Mouse (Mus musculus): Measurements from ENCODE around the gene Trmt44. TPM values are rescaled to one million over a fixed set of nuclear protein-coding genes. Genes with fewer than 3 reads are reported as not detected.

Gene Trmt44
- 8.4 and 9.4 TPM in 2 replicates for polyA plus RNA-seq (2016; fragmentation: Nextera tagmentation; extraction: Ambion mirVana)

DNA sequence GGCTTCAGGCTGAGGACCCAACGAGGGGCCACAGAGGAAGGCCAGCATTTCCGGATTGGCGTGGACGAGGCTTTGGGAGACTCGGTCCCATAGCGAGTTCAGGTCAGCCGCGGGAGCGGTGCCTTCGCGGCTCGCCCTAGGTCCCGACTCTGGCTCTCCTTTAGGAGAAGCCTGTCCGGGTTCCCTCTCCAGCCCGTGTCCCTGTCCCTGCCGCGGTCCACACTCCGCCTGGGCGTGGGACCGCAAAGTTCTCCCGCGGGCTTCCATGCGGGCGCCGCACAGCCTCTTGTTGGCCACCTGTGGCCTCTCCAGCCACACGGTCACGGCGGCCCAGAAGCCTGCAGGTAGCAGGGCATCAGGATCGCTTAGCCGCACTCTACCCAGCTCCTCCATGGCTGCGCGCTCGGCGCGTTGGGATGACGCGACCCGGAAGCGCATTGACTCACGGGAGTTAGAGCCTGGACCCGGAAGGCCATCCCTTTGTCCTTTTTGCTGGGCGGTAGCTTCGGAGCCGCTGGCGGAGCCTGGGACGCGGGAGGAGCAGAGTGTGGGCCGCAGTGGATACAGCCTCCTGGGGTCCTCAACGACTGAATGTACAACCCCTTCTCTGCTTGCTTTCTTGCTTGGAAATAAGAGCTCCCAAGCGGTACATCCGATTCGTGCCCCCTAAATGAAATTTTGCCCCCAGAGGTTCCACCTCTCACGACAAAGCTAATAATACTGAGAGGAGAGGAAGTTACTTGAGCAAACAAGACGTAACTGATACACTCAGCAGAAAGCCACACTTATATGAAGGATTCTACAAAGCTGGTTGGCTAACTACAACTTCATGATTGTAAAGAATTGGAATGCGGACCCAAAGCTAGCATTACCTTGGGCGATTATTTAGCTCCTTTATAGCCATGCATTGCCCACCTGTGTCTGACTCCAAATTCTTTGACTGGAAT lies at the start of gene Trmt44:
Gene Trmt44, minus strand, starts transcription at position 418 of the 947 bp plus-strand sequence.
- Histone ChIP-seq H3K4me1 (peaks cover 11% of the 10 kb centered on the region), H3K27me3 (no peaks in the 10 kb centered on the region), H3K36me3 (peaks cover 32% of the 10 kb centered on the region), H3K4me3 (peak within 1 kb of the TSS; percentile 93), H3K9me3 (replicated peaks) (no peaks in the 10 kb centered on the region), H3K27ac (peak within 1 kb of the TSS; percentile 88), H3K4me2 (replicated peaks) (peak within 1 kb of the TSS; percentile 81), H3K9ac (peak within 1 kb of the TSS; percentile 85)
- WGBS = 3% methylated on average over 56 of the region's 56 CpGs
- ATAC-seq (ENCODE audit: low FRiP score) = peak; percentile 97

GRCm38 (mm10) chr5:35623831-35624230 lies 49.0 kb upstream of the Trmt44 start:
- Histone ChIP-seq H3K9me3 (replicated peaks) (no peaks in the 10 kb centered on the region), H3K27ac (no peak overlapping the region), H3K9ac (no peak overlapping the region), H3K36me3 (no peaks in the 10 kb centered on the region), H3K4me3 (no peak overlapping the region), H3K4me2 (replicated peaks) (no peak overlapping the region), H3K4me1 (peaks cover 8% of the 10 kb centered on the region), H3K27me3 (no peaks in the 10 kb centered on the region)
- no peak for ATAC-seq (ENCODE audit: low FRiP score)

- no peaks in the 10 kb centered on the region for H3K36me3 ChIP-seq
- no peak overlapping the region for H3K4me3 ChIP-seq
- no peaks in the 10 kb centered on the region for H3K27me3 ChIP-seq
- 39% methylated on average over 4 of the region's 4 CpGs for WGBS
- ATAC-seq (ENCODE audit: low FRiP score) = no peak
- no peak overlapping the region for H3K9ac ChIP-seq
- H3K27ac ChIP-seq = no peak overlapping the region
- no peaks in the 10 kb centered on the region for H3K9me3 ChIP-seq (replicated peaks)
- no peak overlapping the region for H3K4me2 ChIP-seq (replicated peaks)
- peaks cover 16% of the 10 kb centered on the region for H3K4me1 ChIP-seq
Observed at GRCm38 (mm10) chr5:35621114-35621513, 46.2 kb upstream of the Trmt44 start.

DNA sequence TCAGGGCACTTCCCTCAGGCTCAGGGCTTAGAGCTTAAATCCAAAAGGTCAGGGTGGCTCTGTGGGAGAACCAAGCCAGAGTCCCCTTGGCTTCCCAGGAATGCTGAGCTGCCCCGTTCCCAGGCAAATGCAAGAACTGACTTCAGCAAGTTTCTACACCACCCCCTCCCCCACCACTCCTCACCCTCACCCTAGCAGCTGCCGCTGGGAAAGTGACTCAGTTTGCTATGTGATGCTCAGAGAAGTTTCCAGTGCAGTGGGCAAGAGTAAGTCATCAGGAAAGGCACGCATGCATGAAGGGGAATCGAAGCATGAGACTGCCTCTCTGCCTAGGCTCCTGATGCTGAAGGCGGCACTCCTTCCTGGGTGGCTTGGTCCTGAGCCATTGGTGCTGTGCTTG lies 42.1 kb upstream of the Trmt44 start:
- Histone ChIP-seq H3K4me2 (replicated peaks) (no peak overlapping the region), H3K27ac (0 out of 2 replicates have a peak overlapping the region, but pooled peaks have one; percentile 18), H3K4me3 (no peak overlapping the region), H3K9me3 (replicated peaks) (no peaks in the 10 kb centered on the region), H3K36me3 (no peaks in the 10 kb centered on the region), H3K4me1 (peaks cover 16% of the 10 kb centered on the region), H3K9ac (no peak overlapping the region), H3K27me3 (no peaks in the 10 kb centered on the region)
- WGBS = 49% methylated on average over 5 of the region's 5 CpGs
- ATAC-seq (ENCODE audit: low FRiP score) = no peak

DNA sequence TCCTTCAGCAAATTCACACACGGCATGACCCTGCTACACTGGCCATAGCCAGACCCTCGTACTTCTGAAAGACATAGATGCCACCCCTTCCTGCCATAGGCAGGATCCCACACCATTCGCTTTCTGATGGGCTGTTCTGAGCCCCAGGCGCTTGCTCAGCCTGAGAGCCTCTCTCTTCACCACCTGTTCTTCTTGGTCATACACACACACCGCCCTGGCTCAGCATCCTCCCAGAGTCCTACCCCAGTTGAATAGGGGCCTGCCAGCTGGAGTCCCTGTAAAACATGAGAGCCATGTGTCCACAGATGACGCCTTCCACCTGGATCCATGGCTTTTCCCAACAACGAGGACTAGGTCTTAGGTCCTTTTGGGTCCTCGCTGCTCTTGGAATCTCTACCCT lies 37.9 kb upstream of the Trmt44 start:
- Histone ChIP-seq H3K9ac (no peak overlapping the region), H3K9me3 (replicated peaks) (no peaks in the 10 kb centered on the region), H3K27ac (no peak overlapping the region), H3K4me1 (peaks cover 30% of the 10 kb centered on the region), H3K4me3 (no peak overlapping the region), H3K27me3 (no peaks in the 10 kb centered on the region), H3K36me3 (no peaks in the 10 kb centered on the region; the same call in 1 of the 2 replicates), H3K4me2 (replicated peaks) (no peak overlapping the region)
- WGBS = 89% methylated on average over 8 of the region's 8 CpGs
- no peak for ATAC-seq (ENCODE audit: low FRiP score)

- H3K9me3 ChIP-seq (replicated peaks) = no peaks in the 10 kb centered on the region
- no peak overlapping the region for H3K9ac ChIP-seq
- peaks cover 31% of the 10 kb centered on the region for H3K4me1 ChIP-seq
- no peak overlapping the region for H3K4me2 ChIP-seq (replicated peaks)
- no peaks in the 10 kb centered on the region; the same call in 1 of the 2 replicates for H3K36me3 ChIP-seq
- H3K27me3 ChIP-seq = no peaks in the 10 kb centered on the region
- no peak for ATAC-seq (ENCODE audit: low FRiP score)
- no peak overlapping the region for H3K27ac ChIP-seq
- no peak overlapping the region for H3K4me3 ChIP-seq
- 88% methylated on average over 11 of the region's 11 CpGs for WGBS
Observed at GRCm38 (mm10) chr5:35611900-35612299, 37.0 kb upstream of the Trmt44 start.

DNA sequence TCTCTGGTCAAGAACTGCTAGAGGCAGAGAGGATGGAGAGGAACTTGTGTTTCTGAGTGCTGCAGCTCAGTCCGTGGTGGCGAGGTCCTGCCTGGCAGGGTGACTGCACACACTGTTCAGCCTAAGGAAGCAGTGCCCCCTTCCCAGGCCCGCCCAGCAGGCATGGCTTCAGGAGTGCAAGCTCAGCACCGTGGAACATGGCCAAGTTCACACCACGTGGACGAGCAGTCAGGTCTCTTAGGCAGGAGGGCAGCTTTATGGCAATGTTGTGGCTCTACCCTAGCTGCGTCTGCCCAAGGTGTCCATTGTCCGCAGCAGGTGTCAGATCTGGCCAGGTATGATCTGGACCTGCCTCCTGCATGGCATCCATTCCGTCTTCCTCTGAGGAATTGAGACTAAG lies 36.3 kb upstream of the Trmt44 start:
- Histone ChIP-seq H3K4me2 (replicated peaks) (no peak overlapping the region), H3K27ac (no peak overlapping the region), H3K9me3 (replicated peaks) (no peaks in the 10 kb centered on the region), H3K36me3 (no peaks in the 10 kb centered on the region; the same call in 1 of the 2 replicates), H3K9ac (no peak overlapping the region), H3K4me3 (no peak overlapping the region), H3K27me3 (no peaks in the 10 kb centered on the region), H3K4me1 (peaks cover 26% of the 10 kb centered on the region)
- ATAC-seq (ENCODE audit: low FRiP score) = no peak
- 91% methylated on average over 9 of the region's 9 CpGs for WGBS

- peaks cover 26% of the 10 kb centered on the region for H3K4me1 ChIP-seq
- peaks cover 4% of the 10 kb centered on the region; the same call in 1 of the 2 replicates for H3K36me3 ChIP-seq
- no peaks in the 10 kb centered on the region for H3K9me3 ChIP-seq (replicated peaks)
- no peak overlapping the region for H3K27ac ChIP-seq
- WGBS = 93% methylated on average over 7 of the region's 7 CpGs
- H3K4me2 ChIP-seq (replicated peaks) = no peak overlapping the region
- no peak overlapping the region for H3K9ac ChIP-seq
- H3K4me3 ChIP-seq = no peak overlapping the region
- no peaks in the 10 kb centered on the region for H3K27me3 ChIP-seq
- no peak for ATAC-seq (ENCODE audit: low FRiP score)
Observed at GRCm38 (mm10) chr5:35610381-35610780, 35.5 kb upstream of the Trmt44 start.

GRCm38 (mm10) chr5:35609971-35610370 lies 35.1 kb upstream of the Trmt44 start:
- Histone ChIP-seq H3K4me1 (peaks cover 26% of the 10 kb centered on the region), H3K9ac (no peak overlapping the region), H3K27ac (no peak overlapping the region), H3K4me3 (no peak overlapping the region), H3K9me3 (replicated peaks) (no peaks in the 10 kb centered on the region), H3K27me3 (no peaks in the 10 kb centered on the region), H3K4me2 (replicated peaks) (no peak overlapping the region), H3K36me3 (peaks cover 5% of the 10 kb centered on the region; the same call in 1 of the 2 replicates)
- ATAC-seq (ENCODE audit: low FRiP score) = no peak
- WGBS = 65% methylated on average over 2 of the region's 2 CpGs

DNA sequence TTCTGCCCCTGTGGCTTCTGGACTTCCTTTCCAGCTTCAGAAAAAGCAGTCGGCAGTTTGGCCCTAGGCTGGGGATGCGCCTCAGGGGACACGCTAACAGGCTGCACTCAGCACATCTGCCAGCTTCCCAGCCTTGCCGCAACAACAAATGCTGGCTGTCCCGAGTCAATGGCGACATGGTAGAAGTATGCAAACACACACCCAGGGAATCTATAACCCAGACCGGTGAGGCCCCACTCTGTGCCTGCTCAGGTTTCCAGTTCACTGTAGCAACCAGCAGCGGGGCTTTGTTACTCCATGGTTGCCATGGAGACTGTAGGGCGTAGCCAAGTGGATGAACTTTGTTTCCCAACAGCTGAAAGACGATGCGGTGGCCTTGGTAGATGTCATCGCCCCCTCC lies 34.5 kb upstream of the Trmt44 start:
- WGBS = 5% methylated on average over 12 of the region's 12 CpGs
- no peaks in the 10 kb centered on the region for H3K27me3 ChIP-seq
- H3K9ac ChIP-seq = no peak overlapping the region
- H3K27ac ChIP-seq = peak overlapping the region; percentile 41
- no peak overlapping the region for H3K4me3 ChIP-seq
- peak overlapping the region; percentile 11; the same call in 1 of the 2 replicates for H3K4me2 ChIP-seq (replicated peaks)
- no peaks in the 10 kb centered on the region for H3K9me3 ChIP-seq (replicated peaks)
- ATAC-seq (ENCODE audit: low FRiP score) = peak; percentile 59
- H3K4me1 ChIP-seq = peaks cover 26% of the 10 kb centered on the region
- peaks cover 9% of the 10 kb centered on the region; the same call in 1 of the 2 replicates for H3K36me3 ChIP-seq

DNA sequence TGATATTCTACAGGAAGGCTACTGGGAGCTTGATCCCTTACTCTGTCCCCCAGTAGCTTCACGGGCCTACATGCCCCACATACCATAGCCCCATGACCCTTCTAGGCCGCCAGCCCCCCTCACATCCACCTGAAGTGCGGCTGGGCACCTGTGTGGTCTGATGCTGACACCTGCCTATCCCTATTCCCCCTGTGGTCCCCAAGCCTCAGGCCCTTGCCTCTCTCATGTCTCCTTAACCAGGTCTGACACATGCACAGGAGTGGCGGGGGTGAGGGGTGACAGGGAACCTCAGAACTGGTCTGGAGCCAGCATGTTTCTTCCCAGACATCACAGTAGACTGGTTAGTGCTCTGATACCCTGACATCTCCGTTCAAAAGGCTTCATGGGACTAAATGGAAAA lies 33.7 kb upstream of the Trmt44 start:
- H3K4me3 ChIP-seq = no peak overlapping the region
- H3K9ac ChIP-seq = peak overlapping the region; percentile 13; the same call in 1 of the 2 replicates
- H3K4me2 ChIP-seq (replicated peaks) = no peak overlapping the region
- no peaks in the 10 kb centered on the region for H3K9me3 ChIP-seq (replicated peaks)
- peak overlapping the region; percentile 45; the same call in 1 of the 2 replicates for H3K27ac ChIP-seq
- peaks cover 26% of the 10 kb centered on the region for H3K4me1 ChIP-seq
- no peaks in the 10 kb centered on the region for H3K27me3 ChIP-seq
- peaks cover 14% of the 10 kb centered on the region; the same call in 1 of the 2 replicates for H3K36me3 ChIP-seq
- WGBS = 72% methylated on average over 5 of the region's 5 CpGs
- no peak for ATAC-seq (ENCODE audit: low FRiP score)

DNA sequence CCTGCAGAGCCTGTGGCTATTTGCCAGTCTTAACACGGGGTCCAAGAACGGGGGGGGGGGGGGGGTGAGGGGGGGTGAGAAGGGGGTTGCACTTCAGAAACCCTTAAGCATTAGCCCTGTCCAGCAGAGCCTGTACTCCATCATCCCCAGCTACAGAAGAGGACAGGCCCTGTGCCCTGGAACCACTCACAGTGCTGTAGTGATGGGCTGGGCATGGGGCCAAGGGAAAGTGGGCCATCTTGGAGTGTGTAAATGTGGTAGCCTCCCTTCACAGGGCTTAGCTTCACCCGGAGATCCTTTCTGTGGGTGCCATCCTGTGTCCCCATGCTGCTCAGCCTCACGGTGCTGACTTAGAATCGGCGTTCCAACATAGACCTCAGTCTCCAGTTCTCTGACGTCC lies 32.9 kb upstream of the Trmt44 start:
- no peak overlapping the region for H3K9ac ChIP-seq
- no peaks in the 10 kb centered on the region for H3K9me3 ChIP-seq (replicated peaks)
- WGBS = 81% methylated on average over 6 of the region's 7 CpGs

More for the DNA sequence above, 32.9 kb upstream of the Trmt44 start:
- Histone ChIP-seq H3K27me3 (no peaks in the 10 kb centered on the region), H3K36me3 (peaks cover 20% of the 10 kb centered on the region), H3K27ac (no peak overlapping the region), H3K4me1 (peaks cover 26% of the 10 kb centered on the region), H3K4me3 (no peak overlapping the region), H3K4me2 (replicated peaks) (no peak overlapping the region)
- ATAC-seq (ENCODE audit: low FRiP score) = no peak

Data from hindbrain, embryonic 12.5 days (tissue).